11 mouse cellular contexts compared by ENCODE assay signal in genomic region chr3:88503881-88504746, GRCm38 (mm10). TPM values are rescaled to one million over a fixed set of nuclear protein-coding genes. Genes with fewer than 3 reads are reported as not detected.
DNase-seq lines count a peak whose midpoint lies in the region; ATAC-seq and TF ChIP-seq lines count a peak whose summit lies in the region.
"Had no signal": no experiment of that assay in that cellular context is flagged by ENCODE, and none has a peak within 500 bp of the region (broad histone marks: within the 10 kb centered on the region; RNA-seq: fewer than 3 reads in every experiment).

No protein-coding gene starts in this region.

- no peak overlapping the region for H3ac ChIP-seq in myocyte (ENCODE audit: control insufficient read depth, insufficient read length)

- H3K9me3 ChIP-seq in forebrain, postnatal 0 days (ENCODE audit: low read length): no peaks in the 10 kb centered on the region
- H3K9me3 ChIP-seq in forebrain, embryonic 13.5 days (replicated peaks): no peaks in the 10 kb centered on the region
- H3K9me3 ChIP-seq in liver, embryonic 11.5 days (ENCODE audit: control insufficient read depth, low read length): no peaks in the 10 kb centered on the region
- H3K9me3 ChIP-seq in heart, embryonic 15.5 days (replicated peaks): no peaks in the 10 kb centered on the region

- TF ChIP-seq POLR2A in myocyte (IDR thresholded peaks at IDR 0.05; ENCODE audit: insufficient read length, low read depth): no peak

- 0 out of 2 replicates have a peak overlapping the region, but pooled peaks have one; percentile 96 for H3K4me2 ChIP-seq in forebrain, postnatal 0 days (ENCODE audit: low read depth)
- no peak overlapping the region for H3K4me2 ChIP-seq in forebrain, embryonic 13.5 days
- H3K4me2 ChIP-seq in liver, embryonic 11.5 days: no peak overlapping the region
- peak overlapping the region; percentile 86; the same call in 1 of the 2 replicates for H3K4me2 ChIP-seq in heart, embryonic 15.5 days
- peak overlapping the region; percentile 92 for H3K4me2 ChIP-seq in myocyte (ENCODE audit: low read depth)

- H3K27me3 ChIP-seq in forebrain, postnatal 0 days (ENCODE audit: insufficient read depth, low read length): no peaks in the 10 kb centered on the region; the same call in 1 of the 2 replicates
- H3K27me3 ChIP-seq in forebrain, embryonic 13.5 days: peaks cover 26% of the 10 kb centered on the region
- no peaks in the 10 kb centered on the region for H3K27me3 ChIP-seq in liver, embryonic 11.5 days (replicated peaks; ENCODE audit: control insufficient read depth, insufficient read depth, low read length)
- no peaks in the 10 kb centered on the region for H3K27me3 ChIP-seq in heart, embryonic 15.5 days
- no peaks in the 10 kb centered on the region for H3K27me3 ChIP-seq in myocyte (ENCODE audit: control insufficient read depth, insufficient read depth, insufficient read length)

- DNase-seq in forebrain, postnatal 0 days: no peak
- DNase-seq in liver, embryonic 11.5 days (ENCODE audit: low spot score): no peak
- DNase-seq in liver: no peak
- no peak for DNase-seq in urinary bladder, postnatal 14 days (ENCODE audit: low spot score)
- DNase-seq in c-Kit-positive CD71-positive TER-119-positive erythroid progenitor cells, embryonic 14.5 days (ENCODE audit: low spot score): no peak
- DNase-seq: gastrocnemius, postnatal 36 days; spleen, adult 18-20 months had no signal

- peaks cover 38% of the 10 kb centered on the region for H3K79me2 ChIP-seq in myocyte (ENCODE audit: control insufficient read depth, insufficient read depth)

- H3K4me1 ChIP-seq in forebrain, postnatal 0 days (ENCODE audit: insufficient read depth): peaks cover 17% of the 10 kb centered on the region
- H3K4me1 ChIP-seq in forebrain, embryonic 13.5 days: peaks cover 22% of the 10 kb centered on the region
- peaks cover 43% of the 10 kb centered on the region for H3K4me1 ChIP-seq in liver, embryonic 11.5 days (replicated peaks; ENCODE audit: control insufficient read depth, insufficient read depth, low read length)
- peaks cover 43% of the 10 kb centered on the region for H3K4me1 ChIP-seq in heart, embryonic 15.5 days (replicated peaks)

- no peak overlapping the region for H3K4me3 ChIP-seq in forebrain, postnatal 0 days (ENCODE audit: low read depth, low read length)
- no peak overlapping the region for H3K4me3 ChIP-seq in forebrain, embryonic 13.5 days
- H3K4me3 ChIP-seq in liver, embryonic 11.5 days (ENCODE audit: low read depth, low read length): no peak overlapping the region
- no peak overlapping the region for H3K4me3 ChIP-seq in heart, embryonic 15.5 days
- H3K4me3 ChIP-seq in myocyte: peak overlapping the region; percentile 100

- ATAC-seq in forebrain, postnatal 0 days: no peak
- no peak for ATAC-seq in forebrain, embryonic 13.5 days
- ATAC-seq in liver, embryonic 11.5 days (replicated peaks; ENCODE audit: low FRiP score): no peak
- no peak for ATAC-seq in heart, embryonic 15.5 days (replicated peaks; ENCODE audit: insufficient number of reproducible peaks, insufficient read depth, low FRiP score, low read depth)

- H3K36me3 ChIP-seq in forebrain, postnatal 0 days (ENCODE audit: insufficient read depth): no peaks in the 10 kb centered on the region
- no peaks in the 10 kb centered on the region for H3K36me3 ChIP-seq in forebrain, embryonic 13.5 days (ENCODE audit: poor library complexity, severe bottlenecking)
- H3K36me3 ChIP-seq in liver, embryonic 11.5 days (ENCODE audit: control insufficient read depth, insufficient read depth, low read length): no peaks in the 10 kb centered on the region
- no peaks in the 10 kb centered on the region for H3K36me3 ChIP-seq in heart, embryonic 15.5 days
- no peaks in the 10 kb centered on the region for H3K36me3 ChIP-seq in myocyte (ENCODE audit: control insufficient read depth, insufficient read depth)

- 51% methylated on average over 8 of the region's 8 CpGs for WGBS in forebrain, postnatal 0 days
- 50% methylated on average over 8 of the region's 8 CpGs for WGBS in forebrain, embryonic 13.5 days
- WGBS in liver, embryonic 11.5 days: 45% methylated on average over 8 of the region's 8 CpGs
- WGBS in heart, embryonic 15.5 days: 39% methylated on average over 8 of the region's 8 CpGs

- no peak for TF ChIP-seq CTCF in forebrain, postnatal 0 days (IDR thresholded peaks at IDR 0.05; ENCODE audit: low read depth)

- no peak overlapping the region for H3K9ac ChIP-seq in forebrain, postnatal 0 days
- no peak overlapping the region for H3K9ac ChIP-seq in forebrain, embryonic 13.5 days
- H3K9ac ChIP-seq in liver, embryonic 11.5 days (ENCODE audit: low read depth, low read length): no peak overlapping the region
- no peak overlapping the region for H3K9ac ChIP-seq in heart, embryonic 15.5 days

- H3K27ac ChIP-seq in forebrain, postnatal 0 days (ENCODE audit: low read depth, low read length): no peak overlapping the region
- H3K27ac ChIP-seq in forebrain, embryonic 13.5 days: no peak overlapping the region
- H3K27ac ChIP-seq in liver, embryonic 11.5 days (ENCODE audit: low read depth, low read length): peak overlapping the region; percentile 54; the same call in 1 of the 2 replicates
- H3K27ac ChIP-seq in heart, embryonic 15.5 days: peak overlapping the region; percentile 88

TF ChIP-seq in myocyte, 11 proteins besides CTCF, POLR2A, EP300 and RAD21:
- no peak for TF ChIP-seq TCF3 (IDR thresholded peaks at IDR 0.05; ENCODE audit: insufficient read length, low read depth)
- no peak for TF ChIP-seq MYOG (IDR thresholded peaks at IDR 0.05; ENCODE audit: control insufficient read depth in 1 of 3, insufficient read depth in 1 of 3, insufficient read length in 2 of 3, low read depth in 2 of 3)
- no peak for TF ChIP-seq POLR2AphosphoS2 (IDR thresholded peaks at IDR 0.05; ENCODE audit: insufficient read length, low read depth)
- TF ChIP-seq E2F4 (IDR thresholded peaks at IDR 0.05; ENCODE audit: insufficient read depth): no peak
- TF ChIP-seq USF1 (IDR thresholded peaks at IDR 0.05; ENCODE audit: low read depth): no peak
- no peak for TF ChIP-seq REST (IDR thresholded peaks at IDR 0.05; ENCODE audit: insufficient read depth, insufficient read length)
- TF ChIP-seq MAX (IDR thresholded peaks at IDR 0.05; ENCODE audit: low read depth): no peak
- TF ChIP-seq TCF12 (IDR thresholded peaks at IDR 0.05; ENCODE audit: insufficient read depth, poor library complexity, severe bottlenecking): no peak
- no peak for TF ChIP-seq SRF (IDR thresholded peaks at IDR 0.05; ENCODE audit: control insufficient read depth, insufficient read length, low read depth)
- no peak for TF ChIP-seq MYOD1 (IDR thresholded peaks at IDR 0.05; ENCODE audit: control insufficient read depth in 1 of 3, insufficient read length in 2 of 3, low read depth in 2 of 3)
- TF ChIP-seq CEBPB (IDR thresholded peaks at IDR 0.05; ENCODE audit: insufficient read depth, poor library complexity, severe bottlenecking): no peak

RNA-seq across cellular contexts. Expression of gene Lmna, which starts 5.6 kb away (rescaled TPM):
- 49.4 and 71.3 TPM in 2 replicates for total RNA-seq in forebrain, postnatal 0 days (2014; rRNA removed)
- 51.4 and 52.9 TPM in 2 replicates for polyA plus RNA-seq in forebrain, postnatal 0 days (2015; fragmentation: Nextera tagmentation; extraction: Ambion mirVana)
- 12.1 and 15.5 TPM in 2 replicates for polyA plus RNA-seq in forebrain, embryonic 13.5 days (2015; fragmentation: Nextera tagmentation; extraction: Ambion mirVana)
- 155 and 157 TPM in 2 replicates for polyA plus RNA-seq in liver, embryonic 11.5 days (2014; fragmentation: Nextera tagmentation; extraction: Ambion mirVana)
- polyA plus RNA-seq in heart, embryonic 15.5 days (2015; fragmentation: Nextera tagmentation; extraction: Ambion mirVana): 110 and 131 TPM in 2 replicates
- 954 TPM for polyA plus RNA-seq in myocyte (2012; fragmentation: generic; extraction: Trizol)

RNA-seq across cellular contexts. Expression of gene Mex3a, which starts 28.1 kb away (rescaled TPM):
- 64.5 and 71.9 TPM in 2 replicates for total RNA-seq in forebrain, postnatal 0 days (2014; rRNA removed)
- 16.2 and 20.5 TPM in 2 replicates for polyA plus RNA-seq in forebrain, postnatal 0 days (2015; fragmentation: Nextera tagmentation; extraction: Ambion mirVana)
- 51.5 and 52.6 TPM in 2 replicates for polyA plus RNA-seq in forebrain, embryonic 13.5 days (2015; fragmentation: Nextera tagmentation; extraction: Ambion mirVana)
- 9.4 and 10.2 TPM in 2 replicates for polyA plus RNA-seq in liver, embryonic 11.5 days (2014; fragmentation: Nextera tagmentation; extraction: Ambion mirVana)
- polyA plus RNA-seq in heart, embryonic 15.5 days (2015; fragmentation: Nextera tagmentation; extraction: Ambion mirVana): 6.5 and 8.0 TPM in 2 replicates
- polyA plus RNA-seq in myocyte (2012; fragmentation: generic; extraction: Trizol): 8.1 TPM

RNA-seq across cellular contexts. Expression of gene Sema4a, which starts 43.1 kb away (rescaled TPM):
- total RNA-seq in forebrain, postnatal 0 days (2014; rRNA removed): 31.5 and 33.0 TPM in 2 replicates
- 19.1 and 25.8 TPM in 2 replicates for polyA plus RNA-seq in forebrain, postnatal 0 days (2015; fragmentation: Nextera tagmentation; extraction: Ambion mirVana)
- 13.7 and 16.7 TPM in 2 replicates for polyA plus RNA-seq in forebrain, embryonic 13.5 days (2015; fragmentation: Nextera tagmentation; extraction: Ambion mirVana)
- 14.3 and 19.0 TPM in 2 replicates for polyA plus RNA-seq in liver, embryonic 11.5 days (2014; fragmentation: Nextera tagmentation; extraction: Ambion mirVana)
- 2.1 and 5.3 TPM in 2 replicates for polyA plus RNA-seq in heart, embryonic 15.5 days (2015; fragmentation: Nextera tagmentation; extraction: Ambion mirVana)
- polyA plus RNA-seq in myocyte (2012; fragmentation: generic; extraction: Trizol): 0.35 TPM

RNA-seq across cellular contexts. Expression of gene Rab25, which starts 44.0 kb away (rescaled TPM):
- total RNA-seq in forebrain, postnatal 0 days (2014; rRNA removed): not detected in 2 replicates
- 0.33 TPM in 1 of 2 replicates, not detected in the other for polyA plus RNA-seq in forebrain, postnatal 0 days (2015; fragmentation: Nextera tagmentation; extraction: Ambion mirVana)
- not detected in 2 replicates for polyA plus RNA-seq in forebrain, embryonic 13.5 days (2015; fragmentation: Nextera tagmentation; extraction: Ambion mirVana)
- 1.1 and 1.2 TPM in 2 replicates for polyA plus RNA-seq in liver, embryonic 11.5 days (2014; fragmentation: Nextera tagmentation; extraction: Ambion mirVana)
- polyA plus RNA-seq in heart, embryonic 15.5 days (2015; fragmentation: Nextera tagmentation; extraction: Ambion mirVana): 0.92 and 4.0 TPM in 2 replicates
- 0.13 TPM for polyA plus RNA-seq in myocyte (2012; fragmentation: generic; extraction: Trizol)
- total RNA-seq: gastrocnemius, postnatal 36 days had no signal
- polyA plus RNA-seq: neural tube, embryonic 14.5 days had no signal

RNA-seq across cellular contexts. Expression of gene Lamtor2, which starts 48.8 kb away (rescaled TPM):
- total RNA-seq in forebrain, postnatal 0 days (2014; rRNA removed): 52.2 and 55.5 TPM in 2 replicates
- 186 and 202 TPM in 2 replicates for polyA plus RNA-seq in forebrain, postnatal 0 days (2015; fragmentation: Nextera tagmentation; extraction: Ambion mirVana)
- 170 and 180 TPM in 2 replicates for polyA plus RNA-seq in forebrain, embryonic 13.5 days (2015; fragmentation: Nextera tagmentation; extraction: Ambion mirVana)
- 111 and 120 TPM in 2 replicates for polyA plus RNA-seq in liver, embryonic 11.5 days (2014; fragmentation: Nextera tagmentation; extraction: Ambion mirVana)
- 119 and 144 TPM in 2 replicates for polyA plus RNA-seq in heart, embryonic 15.5 days (2015; fragmentation: Nextera tagmentation; extraction: Ambion mirVana)
- polyA plus RNA-seq in myocyte (2012; fragmentation: generic; extraction: Trizol): 165 TPM

Comparison
In these comparisons a context has a peak if more than half of its experiments do, and no peak if none do; other contexts are left out.
1. H3K4me2 ChIP-seq: peak in forebrain, postnatal 0 days (single experiment), heart, embryonic 15.5 days (single experiment) and myocyte (single experiment); none in forebrain, embryonic 13.5 days (single experiment) and liver, embryonic 11.5 days (single experiment).
2. H3K27ac ChIP-seq: peak in liver, embryonic 11.5 days (single experiment) and heart, embryonic 15.5 days (single experiment); none in forebrain, postnatal 0 days (single experiment) and forebrain, embryonic 13.5 days (single experiment).